Mouse (Mus musculus): ENCODE results near the gene Tpbgl.

The Tpbgl gene

GRCm38 (mm10) chr7:99626376-99627270, at the start of gene Tpbgl:
Gene Tpbgl (minus strand): TSS chr7:99627103.
- in situ Hi-C loops (cut with MseI, MboI) = loop anchor here in 1 of 2 experiments (10.0 kb wide), 1 partner anchor 168 kb away; no protein-coding TSS in a partner anchor

DNA sequence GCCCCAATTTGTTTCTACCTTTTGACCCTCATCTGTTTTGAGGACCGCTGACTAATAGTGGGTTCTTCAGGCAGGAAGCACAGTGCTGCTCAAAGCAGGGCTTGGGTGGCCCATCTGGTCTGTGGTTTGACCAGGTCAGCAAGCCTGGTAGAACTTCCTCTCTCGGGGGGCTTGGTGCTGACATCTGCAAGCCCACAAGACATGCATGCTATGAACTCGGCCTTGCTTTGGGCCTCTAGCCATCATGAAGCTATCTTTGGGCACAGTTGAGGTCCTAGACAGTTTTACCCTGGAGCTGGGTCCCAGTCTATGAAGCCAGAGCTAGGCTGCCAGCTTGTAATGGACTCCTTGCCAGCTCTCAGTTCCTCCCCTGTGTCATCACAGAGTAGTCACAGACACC, 48.0 kb upstream of the Tpbgl start:
- in situ Hi-C loops (cut with MseI, MboI) = no loop called here

- in situ Hi-C loops (cut with MseI, MboI) = no loop called here
Observed at GRCm38 (mm10) chr7:99674209-99674608, 47.3 kb upstream of the Tpbgl start.

- in situ Hi-C loops (cut with MseI, MboI) = no loop called here
Observed at GRCm38 (mm10) chr7:99673188-99673587, 46.3 kb upstream of the Tpbgl start.

DNA sequence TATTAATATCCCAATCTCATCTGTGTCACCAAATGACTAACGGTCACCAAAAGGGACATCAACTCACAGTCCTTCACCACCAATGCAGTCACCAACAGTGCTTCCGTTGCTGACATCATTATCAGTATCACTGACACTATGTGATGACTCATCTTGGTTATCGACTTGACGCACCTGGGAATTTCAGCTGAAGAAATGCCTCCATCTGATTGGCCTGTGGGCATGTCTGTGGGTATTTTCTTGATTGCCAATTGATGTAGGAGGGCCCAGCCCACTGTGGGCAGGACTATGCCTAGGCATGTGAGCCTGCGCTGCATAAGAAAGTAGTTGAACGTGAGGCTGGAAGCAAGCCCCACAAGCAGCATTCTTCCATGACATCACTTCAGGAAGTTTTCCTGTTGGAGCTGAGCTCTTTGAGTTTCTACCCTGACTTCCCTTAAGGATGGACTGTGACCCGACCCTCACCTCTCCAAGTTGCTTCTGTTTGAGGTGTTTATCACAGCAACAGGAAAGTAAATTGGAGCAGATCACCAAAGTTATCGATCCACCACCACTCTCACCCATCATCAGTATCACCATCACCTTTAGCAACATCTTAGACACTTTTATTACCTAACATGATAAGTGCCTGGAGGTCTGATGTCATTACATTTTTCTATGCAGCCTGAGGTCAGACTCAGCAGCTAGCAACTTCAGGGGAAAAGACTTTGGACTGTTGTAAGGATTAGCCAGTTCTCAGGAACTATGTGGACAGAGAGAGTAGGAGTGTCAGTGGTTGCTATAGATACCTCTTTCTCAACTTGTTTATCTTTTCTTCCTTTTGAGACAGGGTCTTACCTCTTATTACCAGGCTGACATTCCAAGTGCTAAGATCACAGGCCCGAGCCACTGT, 44.9 kb upstream of the Tpbgl start:
- in situ Hi-C loops (cut with MseI, MboI) = no loop called here

DNA sequence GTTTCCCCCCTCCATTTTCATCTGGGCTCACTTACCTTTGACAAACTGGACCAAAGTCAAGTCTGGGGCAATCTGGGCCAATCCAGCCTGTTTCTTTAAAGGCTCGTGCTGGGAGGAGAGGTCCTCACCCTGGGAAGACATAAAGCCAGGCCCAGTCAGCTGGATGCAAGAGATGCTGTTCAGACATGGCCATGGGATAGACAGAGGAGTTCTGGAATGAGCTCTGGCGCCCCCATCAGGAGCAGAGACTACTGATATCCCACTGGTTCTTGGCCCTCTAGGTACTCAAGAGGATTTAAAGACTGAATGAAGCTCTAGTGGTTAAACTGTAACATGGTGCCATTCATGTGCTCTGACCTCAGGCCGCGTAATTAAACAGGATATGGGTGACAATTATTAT, 44.0 kb upstream of the Tpbgl start:
- in situ Hi-C loops (cut with MseI, MboI) = no loop called here

- in situ Hi-C loops (cut with MseI, MboI) = no loop called here
Observed at GRCm38 (mm10) chr7:99668802-99669201, 41.9 kb upstream of the Tpbgl start.

DNA sequence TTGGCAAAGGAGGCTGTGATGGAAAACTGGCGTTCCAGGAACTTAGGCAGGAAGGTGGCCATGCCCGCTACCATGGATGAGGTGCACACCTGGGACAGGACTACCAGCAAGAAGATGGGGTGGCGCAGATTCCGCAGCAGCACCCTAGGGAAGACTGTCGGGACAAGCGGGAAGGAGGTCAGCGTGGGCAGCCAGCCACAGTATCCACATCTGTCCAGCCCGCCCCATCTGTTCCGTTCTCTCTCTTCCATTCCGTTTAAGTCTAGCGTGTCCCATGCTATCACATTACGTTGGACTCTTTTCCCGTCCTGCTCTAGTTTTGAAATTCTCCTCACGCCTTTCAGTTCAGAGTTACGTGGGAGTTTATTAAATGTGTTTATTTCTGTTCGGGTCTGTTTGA, 40.2 kb upstream of the Tpbgl start:
- in situ Hi-C loops (cut with MseI, MboI) = no loop called here

DNA sequence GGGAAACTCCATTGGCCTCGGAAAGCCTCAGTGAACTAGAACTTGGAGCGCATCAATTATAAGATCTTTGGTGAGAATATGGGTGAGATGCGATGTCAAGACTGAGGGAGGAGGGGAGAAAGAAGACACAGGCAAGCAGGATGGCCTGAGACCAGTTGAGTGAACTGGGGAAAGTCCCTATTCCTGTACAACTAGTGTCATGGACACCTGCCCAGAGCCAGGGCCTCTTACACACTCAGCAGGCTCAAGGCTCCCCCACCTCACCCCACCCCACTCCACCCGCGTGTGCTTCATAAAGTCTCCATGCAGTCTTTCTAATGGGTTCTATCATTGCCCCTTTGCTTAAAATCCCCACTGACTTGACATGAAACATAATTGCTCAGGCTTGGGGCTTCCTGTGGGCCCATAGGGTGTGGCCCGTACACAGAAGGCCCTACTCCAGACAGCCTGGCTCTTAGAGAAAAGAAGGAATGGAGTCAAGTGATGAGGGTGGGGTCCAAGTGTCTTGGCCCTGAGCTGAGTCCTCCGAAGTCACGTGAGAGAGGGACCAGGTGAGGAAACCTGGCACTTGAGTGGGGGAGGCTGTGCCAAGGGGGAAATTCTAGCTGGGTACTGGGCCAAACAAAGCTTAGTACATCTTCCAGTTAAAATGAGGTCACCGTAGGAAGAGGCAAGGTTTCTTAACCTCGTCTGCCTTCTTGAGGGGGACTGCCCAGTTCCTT, 39.0 kb upstream of the Tpbgl start:
- in situ Hi-C loops (cut with MseI, MboI) = no loop called here

GRCm38 (mm10) chr7:99664571-99665485, 37.9 kb upstream of the Tpbgl start:
- in situ Hi-C loops (cut with MseI, MboI) = no loop called here

DNA sequence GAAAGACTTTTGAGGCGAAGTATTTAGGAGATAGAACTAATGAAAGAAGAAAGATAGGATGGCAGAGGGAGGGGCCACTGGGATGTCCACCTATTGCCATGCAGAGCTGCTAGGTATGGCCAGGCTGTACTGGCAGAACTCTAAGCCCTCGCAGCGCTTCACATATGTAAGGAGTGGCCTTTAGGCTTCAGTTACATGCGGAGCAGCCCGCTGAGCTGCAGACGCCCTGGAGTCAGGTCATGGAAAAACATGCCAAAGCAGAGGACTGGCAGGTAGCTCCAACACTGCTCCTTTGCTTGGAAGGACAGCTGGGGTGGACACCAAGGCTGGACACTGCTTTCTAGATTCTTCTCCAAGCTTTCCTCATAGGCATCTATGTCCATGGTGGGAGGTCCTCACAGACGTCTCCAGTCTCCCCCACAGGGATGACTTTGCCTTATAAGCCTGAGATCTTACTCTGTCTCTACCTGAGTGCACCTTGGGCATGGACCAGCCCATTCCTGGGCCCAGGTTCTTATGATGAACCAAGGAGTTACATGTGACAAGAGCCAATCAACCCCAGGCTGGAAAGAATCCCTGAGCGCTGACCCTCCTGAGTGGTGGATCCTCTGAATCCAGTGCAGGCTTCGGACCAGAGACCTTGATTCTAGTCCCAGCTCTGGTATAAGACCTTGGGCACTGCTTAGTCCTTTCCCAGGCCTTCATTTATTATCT, 36.8 kb upstream of the Tpbgl start:
- in situ Hi-C loops (cut with MseI, MboI) = no loop called here

DNA sequence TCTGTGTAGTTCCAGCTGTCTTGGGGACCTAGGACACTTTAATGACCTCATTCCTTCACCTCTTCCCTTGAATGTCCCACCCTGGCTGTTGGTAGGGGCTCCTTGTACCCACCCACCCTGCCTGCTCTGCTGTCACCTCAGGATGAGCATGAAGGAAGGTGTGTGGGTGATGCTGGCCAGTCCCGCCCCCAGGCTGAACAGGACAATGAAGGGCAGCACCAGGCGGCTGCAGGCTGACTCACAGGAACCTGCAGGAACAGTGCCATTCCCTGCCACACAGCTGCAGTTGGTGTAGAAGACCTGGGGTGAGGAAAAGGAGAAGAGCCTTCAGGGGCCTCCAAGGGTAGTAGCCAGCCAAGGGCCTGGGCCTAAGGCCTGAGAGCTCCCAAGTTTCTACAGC, 35.4 kb upstream of the Tpbgl start:
- in situ Hi-C loops (cut with MseI, MboI) = no loop called here

GRCm38 (mm10) chr7:99661571-99662230, 34.8 kb upstream of the Tpbgl start:
- in situ Hi-C loops (cut with MseI, MboI) = no loop called here

DNA sequence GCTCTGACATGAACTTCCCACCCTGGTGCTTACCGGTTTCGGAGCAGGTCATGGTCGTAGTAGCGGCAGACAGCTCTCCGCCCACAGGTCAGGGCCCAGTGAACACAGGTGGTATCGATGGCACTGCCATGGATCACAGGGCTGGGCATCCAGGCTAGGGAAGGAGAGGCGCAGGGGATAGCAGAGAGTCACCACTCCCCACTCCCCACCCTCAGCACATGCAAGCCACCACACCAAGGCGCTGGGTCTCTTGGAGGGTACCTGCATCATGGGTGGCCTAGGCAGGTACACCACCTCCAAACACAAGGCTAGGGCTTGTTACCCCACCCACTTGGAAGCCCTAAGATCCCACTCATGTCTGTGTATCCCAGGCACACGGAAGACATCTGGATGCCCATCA, 34.2 kb upstream of the Tpbgl start:
- in situ Hi-C loops (cut with MseI, MboI) = no loop called here

GRCm38 (mm10) chr7:99659379-99660029, 32.6 kb upstream of the Tpbgl start:
- in situ Hi-C loops (cut with MseI, MboI) = loop anchor here (5.0 to 10.0 kb wide), 2 partner anchors 135 to 138 kb away; no protein-coding TSS in a partner anchor

DNA sequence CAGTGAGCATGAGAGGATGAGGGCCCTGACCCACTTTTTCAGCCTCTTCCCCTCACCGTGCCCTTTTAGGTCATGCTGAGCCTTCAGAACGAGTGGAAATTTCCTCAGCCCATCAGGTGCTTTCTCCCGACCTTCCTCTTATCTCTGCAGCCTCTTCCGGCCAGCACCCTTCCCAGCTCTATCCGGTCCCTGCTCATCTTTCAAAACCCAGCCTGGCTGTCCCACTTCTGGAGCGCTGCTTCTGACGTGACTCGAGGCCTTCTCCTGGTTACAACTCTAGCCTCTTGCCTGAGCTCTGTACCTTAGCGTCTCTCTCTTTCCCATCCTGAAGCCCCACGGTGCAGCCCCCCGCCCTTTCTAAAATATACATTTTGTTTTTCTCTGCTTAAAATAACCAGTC, 27.3 kb upstream of the Tpbgl start:
- in situ Hi-C loops (cut with MseI, MboI) = loop anchor here in 1 of 2 experiments (10.0 kb wide), 1 partner anchor 141 kb away; no protein-coding TSS in a partner anchor

DNA sequence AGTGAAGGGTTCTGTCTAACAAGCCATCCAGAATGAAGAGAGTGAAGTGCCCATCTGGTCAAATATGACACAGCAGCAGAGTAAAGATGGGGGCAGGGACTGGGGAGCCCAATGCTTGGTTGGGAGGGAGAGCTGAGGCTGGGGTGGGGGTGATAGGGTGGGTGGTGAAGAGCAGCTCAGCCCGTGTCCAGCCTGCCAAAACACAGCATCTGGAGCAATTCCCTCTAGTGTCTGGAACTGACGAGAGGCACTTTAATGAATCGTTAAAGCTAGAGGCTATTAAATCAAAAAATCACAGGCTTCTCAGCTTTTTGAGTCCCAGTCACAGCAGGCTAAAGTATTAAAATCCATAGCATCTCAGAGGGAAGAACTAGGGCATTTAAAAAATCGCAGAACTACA, 22.7 kb upstream of the Tpbgl start:
- in situ Hi-C loops (cut with MseI, MboI) = no loop called here

DNA sequence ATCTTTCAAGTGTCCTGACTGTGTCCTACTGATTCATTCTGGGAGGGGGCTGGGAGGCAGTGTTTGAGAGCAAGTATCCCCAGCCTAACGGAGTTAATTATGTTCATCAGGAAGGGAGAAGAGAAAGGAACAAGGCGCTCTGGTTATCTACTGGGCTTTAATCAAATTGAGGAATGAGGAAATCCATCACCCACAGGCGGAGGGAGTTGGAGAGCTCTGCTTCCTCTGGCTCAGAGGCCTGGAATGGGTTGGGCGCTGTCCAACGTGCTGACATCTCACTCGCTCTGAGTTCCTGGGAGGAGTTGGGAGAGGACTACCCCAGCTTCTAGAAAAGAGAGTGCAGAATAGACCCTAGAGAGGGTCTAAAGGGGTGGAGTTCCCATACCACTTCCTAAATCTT, 21.7 kb upstream of the Tpbgl start:
- in situ Hi-C loops (cut with MseI, MboI) = no loop called here

DNA sequence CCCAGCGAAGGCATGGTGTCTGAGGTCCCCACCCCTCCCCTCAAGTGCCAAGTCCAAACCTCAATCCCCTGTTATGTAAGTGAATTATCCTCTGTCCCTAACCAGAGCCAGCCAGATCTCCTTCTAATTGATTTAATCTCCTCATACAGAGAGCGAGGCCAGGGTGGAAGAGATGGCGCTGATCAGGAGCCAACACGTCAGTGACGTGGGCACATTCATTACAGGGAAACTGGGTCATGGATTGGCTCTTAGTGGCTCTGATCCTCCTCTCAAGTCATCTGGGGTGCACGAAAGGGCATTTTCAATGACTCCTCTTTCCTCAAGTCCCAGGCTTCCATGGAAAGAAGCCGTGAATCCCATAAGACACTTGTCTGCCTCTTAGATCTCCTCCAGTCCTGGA, 17.8 kb upstream of the Tpbgl start:
- in situ Hi-C loops (cut with MseI, MboI) = no loop called here
